Mouse (Mus musculus): ENCODE measurements at regions not wholly inside any gene's neighbourhood (a gene's known extent, or its start where the extent isn't known, plus 50 kb on each side); places are given as distances from the start of the nearest gene placed in this dataset.

DNA sequence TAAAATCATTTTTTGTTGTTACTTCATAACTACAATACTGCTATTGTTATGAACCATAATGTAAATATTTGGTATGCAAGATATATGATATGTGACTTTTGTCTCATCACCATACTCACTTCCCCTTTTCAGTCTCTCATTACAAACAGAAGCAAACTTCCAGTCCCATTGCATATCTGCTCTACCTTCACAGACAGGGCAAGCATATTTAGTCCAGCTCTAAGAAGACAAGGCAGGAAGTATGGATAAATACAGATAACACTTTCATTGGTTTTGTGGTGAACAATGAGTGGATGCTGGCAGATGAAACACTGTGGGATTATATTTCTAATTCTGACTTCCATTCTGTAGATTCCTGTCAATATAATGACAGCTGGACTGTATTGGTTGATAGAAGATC is 858.0 kb upstream of the Zeb2 start:
- no peak for TF ChIP-seq CTCF (IDR thresholded peaks at IDR 0.05; ENCODE audit: low read depth, low read length)
- TF ChIP-seq EP300 (IDR thresholded peaks at IDR 0.05; ENCODE audit: insufficient read depth, low read depth, low read length): no peak
